Mouse (Mus musculus): ENCODE data around the gene Mansc1.

GRCm38 (mm10) chr6:134564539-134564938, 67.7 kb downstream of the Mansc1 start:
- TF ChIP-seq CTCF (IDR thresholded peaks at IDR 0.05; ENCODE audit: control insufficient read depth, insufficient read depth, insufficient replicate concordance, low read depth, low read length), result no peak
- TF ChIP-seq POLR2A (IDR thresholded peaks at IDR 0.05; ENCODE audit: control insufficient read depth, low read depth, low read length), result no peak

Measured in testis, adult 2 months (tissue).